Mouse (Mus musculus): ENCODE measurements around the gene Mrps18c.

Gene Mrps18c

GRCm38 (mm10) chr5:100826531-100826930 is 28.1 kb downstream of the Mrps18c start:
- no peak for DNase-seq (ENCODE audit: low spot score)

GRCm38 (mm10) chr5:100828701-100829100 is 30.3 kb downstream of the Mrps18c start:
- no peak for DNase-seq (ENCODE audit: low spot score)

GRCm38 (mm10) chr5:100832680-100833079 is 34.3 kb downstream of the Mrps18c start:
- no peak for DNase-seq (ENCODE audit: low spot score)

GRCm38 (mm10) chr5:100833841-100834240 is 35.4 kb downstream of the Mrps18c start:
- no peak for DNase-seq (ENCODE audit: low spot score)

GRCm38 (mm10) chr5:100835862-100836538 is 37.6 kb downstream of the Mrps18c start:
- no peak for DNase-seq (ENCODE audit: low spot score)

- no peak for DNase-seq (ENCODE audit: low spot score)
Observed at GRCm38 (mm10) chr5:100837907-100838306, 39.5 kb downstream of the Mrps18c start.

- DNase-seq (ENCODE audit: low spot score), result no peak
Observed at GRCm38 (mm10) chr5:100844485-100844884, 46.1 kb downstream of the Mrps18c start.

GRCm38 (mm10) chr5:100845485-100845847 is 47.0 kb downstream of the Mrps18c start, which contains the start of gene Gpat3:
Gpat3 (plus strand) TSS chr5:100845713.
- peak; percentile 15 for DNase-seq (ENCODE audit: low spot score)

- peak; percentile 36 for DNase-seq (ENCODE audit: low spot score)
Observed at GRCm38 (mm10) chr5:100845848-100846598, 47.6 kb downstream of the Mrps18c start.

- DNase-seq (ENCODE audit: low spot score), result no peak
Observed at GRCm38 (mm10) chr5:100846599-100846920, 48.1 kb downstream of the Mrps18c start.

- no peak for DNase-seq (ENCODE audit: low spot score)
Observed at GRCm38 (mm10) chr5:100847143-100847542, 48.7 kb downstream of the Mrps18c start.

GRCm38 (mm10) chr5:100853963-100854362 is 55.5 kb downstream of the Mrps18c start:
- DNase-seq (ENCODE audit: low spot score), result no peak
